Mouse (Mus musculus) neural tube, embryonic 14.5 days (tissue): ENCODE measurements around the gene Abca14. TPM values are rescaled to one million over a fixed set of nuclear protein-coding genes. Genes with fewer than 3 reads are reported as not detected.
"Not testable (repeated sequence)": the region's sequence is repeated elsewhere in the genome, so short reads cannot be mapped to it uniquely, and the experiment has no call there.

Source experiments
- ATAC-seq: fragments of 200-750 bp; cut with Nextera tagmentation; 2 replicates; pipeline ENCODE4 v1.8.0; 2017; ENCODE audit warnings: low read depth, mild to moderate bottlenecking, moderate TSS enrichment, moderate library complexity
- H3K27ac ChIP-seq: fragments of 300-500 bp; sonication (generic); 2 replicates; pipeline ENCODE4 v1.5.1; 2014; ENCODE audit warnings: low read depth, mild to moderate bottlenecking, control low read depth, low read length, moderate library complexity, mixed read lengths
- H3K27me3 ChIP-seq: fragments of 300-500 bp; sonication (generic); 2 replicates; pipeline ENCODE4 v1.6.1; 2014; ENCODE audit warnings: low read length; ENCODE audit not compliant: control insufficient read depth, insufficient read depth
- H3K36me3 ChIP-seq: fragments of 300-500 bp; sonication (generic); 2 replicates; pipeline ENCODE4 v1.6.1; 2014; ENCODE audit warnings: low read length, mixed read lengths; ENCODE audit not compliant: control insufficient read depth, insufficient read depth
- H3K4me1 ChIP-seq: fragments of 300-500 bp; sonication (generic); 2 replicates; pipeline ENCODE4 v1.6.1; 2014; ENCODE audit warnings: low read length; ENCODE audit not compliant: control insufficient read depth, insufficient read depth
- H3K4me2 ChIP-seq: fragments of 300-500 bp; sonication (generic); 2 replicates; pipeline ENCODE4 v1.6.1; 2014; ENCODE audit warnings: mild to moderate bottlenecking, low read depth, low read length, control low read depth
- H3K4me3 ChIP-seq: fragments of 300-500 bp; sonication (generic); 2 replicates; pipeline ENCODE4 v1.5.1; 2014; ENCODE audit warnings: low read depth, low read length, control low read depth, mixed read lengths
- H3K9ac ChIP-seq: fragments of 300-500 bp; sonication (generic); replicated peaks from 2 replicates; pipeline ENCODE4 v1.6.1; 2014; ENCODE audit warnings: low read depth, mild to moderate bottlenecking, control low read depth, low read length, mixed read lengths
- H3K9me3 ChIP-seq: fragments of 300-500 bp; sonication (generic); 2 replicates; pipeline ENCODE4 v1.6.1; 2016; ENCODE audit warnings: low read length; ENCODE audit not compliant: control insufficient read depth
- WGBS: fragments of 180-500 bp; shearing (Covaris S2); extraction: QIAGEN DNeasy Blood & Tissue Kit; methylation state at CpG from one replicate; pipeline ENCODE4 v1.1.7; 2014; 5-methylcytosine and 5-hydroxymethylcytosine counted together
- polyA plus RNA-seq: library from polyadenylated mRNA; unstranded; fragments of >200 nt; fragmentation: Nextera tagmentation; extraction: Ambion mirVana; gene quantifications from 2 replicates; pipeline ENCODE4 v1.2.1, GENCODE M21; 2014

The Abca14 gene
- polyA plus RNA-seq, 1 experiment from 2014 or later: not detected

GRCm38 (mm10) chr7:120285286-120285685 lies 81.5 kb downstream of the Abca14 start:
- no peaks in the 10 kb centered on the region for H3K9me3 ChIP-seq
- H3K4me2 ChIP-seq: no peak overlapping the region
- H3K36me3 ChIP-seq: no peaks in the 10 kb centered on the region
- H3K27me3 ChIP-seq: no peaks in the 10 kb centered on the region
- ATAC-seq: no peak
- 67% methylated on average over 3 of the region's 3 CpGs for WGBS
- H3K4me1 ChIP-seq: no peaks in the 10 kb centered on the region
- no peak overlapping the region for H3K27ac ChIP-seq
- H3K9ac ChIP-seq: no peak overlapping the region
- no peak overlapping the region for H3K4me3 ChIP-seq

- no peak overlapping the region for H3K27ac ChIP-seq
- WGBS: 83% methylated on average over 1 of the region's 1 CpGs
- no peaks in the 10 kb centered on the region for H3K4me1 ChIP-seq
- no peak overlapping the region for H3K4me3 ChIP-seq
- no peak for ATAC-seq
- no peaks in the 10 kb centered on the region for H3K36me3 ChIP-seq
- no peaks in the 10 kb centered on the region for H3K9me3 ChIP-seq
- no peaks in the 10 kb centered on the region for H3K27me3 ChIP-seq
- H3K4me2 ChIP-seq: no peak overlapping the region
- no peak overlapping the region for H3K9ac ChIP-seq
Measured at GRCm38 (mm10) chr7:120316086-120316485, 112.3 kb downstream of the Abca14 start.

- WGBS: 52% methylated on average over 4 of the region's 4 CpGs
- Histone ChIP-seq H3K9me3 (no peaks in the 10 kb centered on the region), H3K27me3 (no peaks in the 10 kb centered on the region), H3K4me2 (no peak overlapping the region), H3K4me1 (no peaks in the 10 kb centered on the region), H3K36me3 (no peaks in the 10 kb centered on the region), H3K4me3 (no peak overlapping the region), H3K27ac (no peak overlapping the region), H3K9ac (no peak overlapping the region)
- no peak for ATAC-seq
Measured at GRCm38 (mm10) chr7:120322963-120323362, 119.2 kb downstream of the Abca14 start.

- not testable (repeated sequence) for H3K4me3 ChIP-seq, H3K4me2 ChIP-seq, H3K9me3 ChIP-seq, H3K27me3 ChIP-seq, ATAC-seq, H3K9ac ChIP-seq, H3K4me1 ChIP-seq, H3K36me3 ChIP-seq, H3K27ac ChIP-seq
- WGBS: 67% methylated on average over 2 of the region's 2 CpGs
Measured at GRCm38 (mm10) chr7:120325911-120326310, 122.2 kb downstream of the Abca14 start.

- Histone ChIP-seq H3K4me3 (no peak overlapping the region), H3K27ac (no peak overlapping the region), H3K27me3 (no peaks in the 10 kb centered on the region), H3K9ac (no peak overlapping the region), H3K9me3 (no peaks in the 10 kb centered on the region), H3K4me1 (no peaks in the 10 kb centered on the region), H3K36me3 (no peaks in the 10 kb centered on the region), H3K4me2 (peak overlapping the region; percentile 34)
- ATAC-seq: peak; percentile 54
- 22% methylated on average over 22 of the region's 22 CpGs for WGBS
Measured at GRCm38 (mm10) chr7:120327220-120328073, 123.7 kb downstream of the Abca14 start.

GRCm38 (mm10) chr7:120328087-120328793 lies 124.5 kb downstream of the Abca14 start, which contains the start of gene Abca15:
TSS of gene Abca15 (plus strand) at chr7:120328670.
- ATAC-seq: peak; percentile 49; the same call in 1 of the 2 replicates
- H3K4me3 ChIP-seq: no peak within 1 kb of the TSS
- H3K27ac ChIP-seq: no peak within 1 kb of the TSS
- no peaks in the 10 kb centered on the region for H3K4me1 ChIP-seq
- no peaks in the 10 kb centered on the region for H3K9me3 ChIP-seq
- no peaks in the 10 kb centered on the region for H3K27me3 ChIP-seq
- peak within 1 kb of the TSS; percentile 34 for H3K4me2 ChIP-seq
- no peaks in the 10 kb centered on the region for H3K36me3 ChIP-seq
- no peak within 1 kb of the TSS for H3K9ac ChIP-seq
- WGBS: 87% methylated on average over 22 of the region's 22 CpGs

- no peaks in the 10 kb centered on the region for H3K27me3 ChIP-seq
- ATAC-seq: no peak
- H3K36me3 ChIP-seq: no peaks in the 10 kb centered on the region
- 37% methylated on average over 13 of the region's 13 CpGs for WGBS
- no peak overlapping the region for H3K4me3 ChIP-seq
- no peak overlapping the region for H3K4me2 ChIP-seq
- H3K9ac ChIP-seq: no peak overlapping the region
- no peaks in the 10 kb centered on the region for H3K9me3 ChIP-seq
- H3K27ac ChIP-seq: no peak overlapping the region
- no peaks in the 10 kb centered on the region for H3K4me1 ChIP-seq
Measured at GRCm38 (mm10) chr7:120361159-120361558, 157.4 kb downstream of the Abca14 start.
